Mouse (Mus musculus) CD4-positive naive resting alpha-beta T cell, adult 57 days (primary cell): Measurements from ENCODE around the gene Spn. TPM values are rescaled to one million over a fixed set of nuclear protein-coding genes. Genes with fewer than 3 reads are reported as not detected.

Experiments
- total RNA-seq: library from RNA; stranded (reverse); gene quantifications from one replicate; pipeline ENCODE4 v1.2.4, GENCODE M21; 2023

Gene Spn
- total RNA-seq: 356 TPM

DNA sequence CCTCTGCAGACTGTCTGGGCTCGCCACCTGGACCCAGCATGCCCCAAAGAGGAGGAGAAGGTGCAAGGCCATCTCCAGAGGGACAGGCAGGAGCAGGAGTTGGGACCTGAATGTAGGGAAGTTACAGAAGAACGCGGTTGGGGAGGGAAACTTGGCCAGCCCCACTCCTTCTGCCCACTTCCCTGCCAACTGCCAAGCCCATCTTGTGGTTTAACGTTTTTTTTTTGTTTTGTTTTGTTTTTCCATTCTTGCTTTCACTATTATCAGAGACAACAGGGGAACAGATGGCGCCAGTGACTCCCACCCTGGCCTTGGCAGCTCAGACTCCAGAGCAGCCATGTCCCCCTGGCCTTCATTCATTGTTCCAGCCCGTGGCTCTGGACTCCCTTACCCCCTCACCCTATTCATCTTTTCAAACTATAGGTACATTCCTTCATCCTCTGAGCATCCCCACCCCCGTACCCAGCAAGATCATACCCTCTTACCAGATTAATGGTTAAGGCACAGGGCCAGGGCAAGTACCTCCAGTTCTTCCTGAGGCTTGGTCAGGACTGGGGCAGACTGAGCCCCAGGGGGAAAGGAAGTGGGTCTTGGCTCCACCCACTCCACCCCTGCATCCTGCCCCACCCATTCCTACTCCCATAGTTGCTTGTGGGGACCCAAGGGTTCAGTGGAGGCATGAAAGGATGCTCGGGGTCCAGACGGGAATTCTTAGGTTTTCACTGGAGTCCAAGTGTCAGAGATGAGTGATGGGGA, at the start of gene Spn:
Spn (minus strand) TSS at position 562 of the 756 bp plus-strand sequence.

DNA sequence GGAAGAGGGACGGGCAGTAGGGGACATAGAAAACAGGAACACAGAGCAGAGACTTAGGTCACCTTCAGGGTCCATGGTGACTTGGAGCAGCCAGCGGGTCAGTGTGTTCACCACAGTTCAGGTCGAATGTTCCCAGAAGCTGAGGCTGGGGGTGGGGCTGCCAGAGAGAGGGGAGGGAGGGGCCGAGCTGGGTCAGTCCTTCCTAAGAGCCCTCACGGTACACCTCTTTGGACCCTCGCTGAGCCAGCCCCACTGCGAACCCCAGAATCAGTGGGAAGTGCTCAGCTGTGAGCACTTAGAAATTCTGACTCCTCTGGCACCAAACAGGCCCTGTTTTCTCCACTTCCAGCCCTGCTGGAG, 15.7 kb downstream of the Spn start, which contains the start of gene Qprt:
Qprt (minus strand) TSS at position 316 of the 360 bp plus-strand sequence.

DNA sequence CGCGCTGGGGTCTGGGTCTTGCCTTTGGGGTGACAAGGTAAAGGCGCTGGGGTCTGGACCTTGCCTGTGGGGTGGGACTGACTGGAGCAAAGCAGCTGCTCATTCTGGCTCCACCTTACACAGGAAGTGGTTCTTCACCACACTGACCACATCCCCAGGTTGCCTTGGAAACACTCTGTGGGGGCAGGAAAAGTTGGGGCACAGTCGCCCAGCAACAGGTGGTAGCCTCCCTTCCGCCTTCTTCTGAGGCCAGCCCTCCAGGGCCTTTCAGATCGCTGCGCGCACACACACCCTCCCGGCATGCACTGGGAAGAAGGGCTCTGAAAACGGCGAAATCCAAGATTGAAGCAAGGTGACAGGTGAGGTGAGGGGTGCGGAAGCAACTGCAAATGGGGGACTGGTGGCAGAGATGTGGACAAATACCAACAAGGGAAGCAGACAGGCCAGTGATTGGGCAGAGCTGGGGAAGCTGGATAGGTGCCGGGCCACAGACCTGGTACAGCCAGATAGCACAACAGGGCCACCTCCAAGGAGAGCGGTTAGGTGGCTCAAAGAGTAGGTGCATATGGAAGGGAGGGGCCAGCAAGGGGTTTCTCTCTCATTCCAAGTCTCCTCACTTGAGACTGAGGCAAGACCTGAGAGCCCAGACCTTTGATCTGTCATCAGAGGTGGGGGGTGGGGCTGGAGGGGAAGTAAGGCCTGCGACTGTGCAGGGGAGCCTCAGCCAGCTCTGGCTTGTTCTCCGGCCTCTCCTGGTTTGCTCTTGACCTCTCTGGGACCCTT, 46.3 kb downstream of the Spn start, which contains the start of gene AI467606:
AI467606 (plus strand) TSS at position 246 of the 783 bp plus-strand sequence.

DNA sequence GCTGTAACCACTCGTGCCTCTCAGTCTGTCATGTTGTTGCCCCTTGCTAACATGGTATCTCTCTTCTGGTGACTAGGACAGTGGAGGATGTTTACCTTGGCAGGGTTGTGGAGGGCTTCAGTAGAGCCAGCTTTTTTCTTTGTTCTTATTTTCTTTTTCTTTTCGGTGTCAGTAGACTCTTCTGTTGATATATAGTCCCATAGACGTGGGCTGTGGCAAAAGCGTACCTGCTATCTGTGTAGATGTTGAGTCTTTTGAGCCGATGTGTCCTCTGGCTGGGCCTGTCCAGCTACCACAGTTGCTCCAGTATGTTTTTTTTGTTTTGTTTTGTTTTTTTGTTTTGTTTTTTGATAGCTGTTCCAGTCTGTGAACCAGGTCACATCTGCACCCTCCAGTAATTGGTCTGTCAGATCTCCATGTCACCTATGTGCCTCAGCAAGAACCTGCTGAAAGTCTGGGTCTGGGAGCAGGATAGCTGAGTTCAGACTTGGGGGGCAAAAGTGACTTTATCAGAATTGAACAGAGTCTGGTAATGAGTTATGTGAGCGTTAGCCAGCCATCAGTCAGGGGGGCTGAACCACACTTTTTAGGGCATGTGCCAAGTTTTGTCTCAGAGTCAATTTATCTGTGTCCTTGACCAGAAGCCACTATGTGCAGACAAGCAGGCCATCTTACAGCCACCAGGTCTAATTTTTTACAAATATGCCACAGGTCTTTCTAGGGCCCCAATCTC, 50.2 kb downstream of the Spn start, which contains the start of gene Zg16:
Zg16 (minus strand) TSS at position 51 of the 733 bp plus-strand sequence.

Other genes with a start within 250 kb of the Spn start
- 36.1 TPM for gene Tmem219, start 214.9 kb downstream of the Spn start, total RNA-seq
- 39.6 TPM for gene Kctd13, start 208.9 kb downstream of the Spn start, total RNA-seq
- not detected for gene Asphd1, start 188.2 kb downstream of the Spn start, total RNA-seq
- gene Sez6l2, start 187.3 kb downstream of the Spn start, total RNA-seq: 9.2 TPM
- gene Cdipt, start 161.9 kb downstream of the Spn start, total RNA-seq: 154 TPM
- gene Cdiptos, start 161.7 kb downstream of the Spn start, total RNA-seq: not detected
- gene Mvp, start 123.2 kb downstream of the Spn start, total RNA-seq: 39.4 TPM
- not detected for gene Pagr1b, start 121.3 kb downstream of the Spn start, total RNA-seq
- gene Pagr1a, start 120.5 kb downstream of the Spn start, total RNA-seq: 27.0 TPM
- 35.1 TPM for gene Gm42742, start 116.7 kb downstream of the Spn start, total RNA-seq
- gene Prrt2, start 116.6 kb downstream of the Spn start, total RNA-seq: 5.5 TPM
- gene Maz, start 110.8 kb downstream of the Spn start, total RNA-seq: 228 TPM
- gene Kif22, start 95.4 kb downstream of the Spn start, total RNA-seq: 1.9 TPM
- gene Zg16, start 50.5 kb downstream of the Spn start, total RNA-seq: not detected
- gene AI467606, start 46.5 kb downstream of the Spn start, total RNA-seq: 95.7 TPM
- 34.3 TPM for gene Qprt, start 15.6 kb downstream of the Spn start, total RNA-seq
- 80.1 TPM for gene Cd2bp2, start 58.2 kb upstream of the Spn start, total RNA-seq
- 57.2 TPM for gene Tbc1d10b, start 70.6 kb upstream of the Spn start, total RNA-seq
- 18.8 TPM for gene Mylpf, start 71.1 kb upstream of the Spn start, total RNA-seq
- 12.1 TPM for gene Zfp553, start 95.2 kb upstream of the Spn start, total RNA-seq
- 664 TPM for gene Sept1, start 95.3 kb upstream of the Spn start, total RNA-seq
- 13.5 TPM for gene Zfp771, start 106.5 kb upstream of the Spn start, total RNA-seq
- gene Dctpp1, start 122.9 kb upstream of the Spn start, total RNA-seq: 15.0 TPM
- gene Sephs2, start 136.2 kb upstream of the Spn start, total RNA-seq: 22.2 TPM
- 195 TPM for gene Itgal, start 158.4 kb upstream of the Spn start, total RNA-seq
- 0.24 TPM for gene Zfp768, start 207.8 kb upstream of the Spn start, total RNA-seq
- 22.1 TPM for gene Zfp747, start 238.2 kb upstream of the Spn start, total RNA-seq
- 6.5 TPM for gene 9130019O22Rik, start 249.3 kb upstream of the Spn start, total RNA-seq